Mouse (Mus musculus) intestine, postnatal 0 days (tissue): Measurements from ENCODE around the gene Zfp91. TPM values are rescaled to one million over a fixed set of nuclear protein-coding genes. Genes with fewer than 3 reads are reported as not detected.

ENCODE experiments used
- ATAC-seq: fragments of 200-750 bp; cut with Nextera tagmentation; 2 replicates; pipeline ENCODE4 v1.8.0; 2017; ENCODE audit warnings: mild to moderate bottlenecking, moderate TSS enrichment, moderate library complexity
- H3K27ac ChIP-seq: fragments of 300-500 bp; sonication (generic); 2 replicates; pipeline ENCODE4 v1.5.1; 2014; ENCODE audit warnings: mild to moderate bottlenecking, low read depth, low read length, moderate library complexity
- H3K27me3 ChIP-seq: fragments of 300-500 bp; sonication (generic); replicated peaks from 2 replicates; pipeline ENCODE4 v1.6.1; 2014; ENCODE audit warnings: low read length, mixed read lengths; ENCODE audit not compliant: control insufficient read depth, insufficient read depth
- H3K36me3 ChIP-seq: fragments of 300-500 bp; sonication (generic); 2 replicates; pipeline ENCODE4 v1.6.1; 2014; ENCODE audit warnings: mild to moderate bottlenecking, moderate library complexity; ENCODE audit not compliant: control insufficient read depth, insufficient read depth
- H3K4me1 ChIP-seq: fragments of 300-500 bp; sonication (generic); replicated peaks from 2 replicates; pipeline ENCODE4 v1.6.1; 2014; ENCODE audit warnings: antibody characterized with exemption, low read length, mixed read lengths; ENCODE audit not compliant: control insufficient read depth, insufficient read depth
- H3K4me2 ChIP-seq: fragments of 300-500 bp; sonication (generic); replicated peaks from 2 replicates; pipeline ENCODE4 v1.6.1; 2014; ENCODE audit warnings: low read depth, mild to moderate bottlenecking, moderate library complexity
- H3K4me3 ChIP-seq: fragments of 300-500 bp; sonication (generic); 2 replicates; pipeline ENCODE4 v1.5.1; 2014; ENCODE audit warnings: low read depth, low read length
- H3K9ac ChIP-seq: fragments of 300-500 bp; sonication (generic); 2 replicates; pipeline ENCODE4 v1.6.1; 2014; ENCODE audit warnings: mild to moderate bottlenecking, low read depth, low read length
- H3K9me3 ChIP-seq: fragments of 300-500 bp; sonication (generic); 2 replicates; pipeline ENCODE4 v1.6.1; 2016; ENCODE audit warnings: mixed run types; ENCODE audit not compliant: control insufficient read depth
- CTCF ChIP-seq: sonication (generic); IDR thresholded peaks from 2 replicates; pipeline ENCODE4 v1.5.1; 2016; ENCODE audit warnings: low read depth, mild to moderate bottlenecking, control low read depth, antibody characterized with exemption, moderate library complexity
- WGBS: fragments of 180-500 bp; shearing (Covaris S2); extraction: QIAGEN DNeasy Blood & Tissue Kit; methylation state at CpG from one replicate; pipeline ENCODE4 v1.1.7; 2014; 5-methylcytosine and 5-hydroxymethylcytosine counted together
- polyA plus RNA-seq: library from polyadenylated mRNA; unstranded; fragments of >200 nt; fragmentation: Nextera tagmentation; extraction: Ambion mirVana; gene quantifications from 2 replicates; pipeline ENCODE4 v1.2.1, GENCODE M21; 2015

Zfp91 gene
- 13.6 and 15.1 TPM in 2 replicates for polyA plus RNA-seq

DNA sequence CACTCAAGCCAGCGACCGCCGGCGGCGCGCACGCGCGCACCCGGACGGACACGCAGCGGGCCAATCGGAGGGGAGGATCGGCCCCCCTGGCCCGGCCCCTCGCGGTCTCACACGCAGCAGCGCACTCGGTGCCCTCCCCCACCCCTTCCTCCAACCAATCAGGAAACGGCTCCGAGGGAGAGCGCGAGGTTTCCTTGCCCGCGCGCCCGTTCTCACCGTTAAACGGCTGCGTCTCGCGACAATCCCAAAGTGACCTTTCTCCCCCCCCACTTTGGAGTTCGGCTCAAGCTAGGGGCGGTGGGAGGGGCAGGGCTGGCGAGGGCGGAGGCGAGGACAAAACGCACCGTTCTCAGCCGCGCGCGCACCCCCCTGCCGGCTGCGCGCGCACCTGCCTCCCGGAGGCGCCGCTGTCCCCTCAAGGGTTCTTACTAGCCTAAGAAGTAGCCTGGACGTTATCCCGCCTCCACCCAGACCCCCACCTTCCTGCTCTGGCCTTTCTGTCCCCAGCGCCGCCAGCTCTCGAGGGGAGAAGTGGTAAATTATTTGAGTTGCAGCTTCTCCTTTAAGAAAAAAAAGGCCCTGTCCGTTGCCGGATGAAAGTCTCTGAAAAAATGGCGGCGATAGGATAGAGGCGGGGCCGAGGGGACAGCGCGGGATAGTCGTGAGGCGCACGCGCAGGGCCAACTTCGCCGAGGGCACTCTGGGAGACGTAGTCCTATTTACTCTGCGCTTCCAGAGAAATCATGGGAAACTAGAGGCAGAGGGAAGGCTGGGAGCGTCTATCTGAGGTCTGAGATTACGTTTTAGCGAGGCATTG lies at the start of gene Zfp91, which contains the start of gene Lpxn:
Gene Zfp91 (minus strand): TSS at position 616 of the 817 bp plus-strand sequence.
Gene Lpxn (plus strand): TSS at position 683 of the 817 bp plus-strand sequence.
- Histone ChIP-seq H3K4me3 (peak within 1 kb of the TSS; percentile 99), H3K36me3 (no peaks in the 10 kb centered on the region), H3K27me3 (no peaks in the 10 kb centered on the region), H3K4me1 (no peaks in the 10 kb centered on the region; the same call in 1 of the 2 replicates), H3K4me2 (peak within 1 kb of the TSS; percentile 71), H3K9ac (peak within 1 kb of the TSS; percentile 100), H3K27ac (peak within 1 kb of the TSS; percentile 100), H3K9me3 (no peaks in the 10 kb centered on the region)
- peak; percentile 94 for ATAC-seq
- WGBS, result under 1% methylated on average over 64 of the region's 76 CpGs
- TF ChIP-seq CTCF, result no peak; the same call in 1 of the 2 replicates

DNA sequence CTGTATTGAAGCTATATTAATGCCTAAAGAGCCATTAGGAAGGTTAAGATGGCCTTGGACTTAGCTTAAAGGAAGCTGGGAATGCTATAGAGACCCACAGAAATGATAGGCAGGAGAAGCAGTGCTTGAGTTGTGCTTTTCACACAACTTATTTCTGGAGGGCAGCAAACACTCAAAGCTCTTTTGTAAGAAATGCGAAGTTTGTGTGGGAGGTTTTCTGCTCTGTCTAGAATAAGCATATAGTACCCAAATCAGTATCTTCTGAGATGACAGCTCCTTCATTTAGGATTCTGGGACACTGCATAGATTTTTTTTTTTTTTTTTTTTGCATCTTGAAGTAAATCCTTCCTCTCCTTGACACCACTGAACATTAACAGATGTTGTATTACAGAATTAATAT lies 42.6 kb upstream of the Zfp91 start:
- H3K4me1 ChIP-seq, result no peaks in the 10 kb centered on the region
- H3K4me2 ChIP-seq, result no peak overlapping the region
- no peak for ATAC-seq
- no peaks in the 10 kb centered on the region for H3K36me3 ChIP-seq
- no peak overlapping the region for H3K27ac ChIP-seq
- WGBS, result 85% methylated on average over 1 of the region's 1 CpGs
- H3K27me3 ChIP-seq, result no peaks in the 10 kb centered on the region
- H3K9ac ChIP-seq, result no peak overlapping the region
- TF ChIP-seq CTCF, result no peak
- H3K4me3 ChIP-seq, result no peak overlapping the region
- H3K9me3 ChIP-seq, result no peaks in the 10 kb centered on the region

DNA sequence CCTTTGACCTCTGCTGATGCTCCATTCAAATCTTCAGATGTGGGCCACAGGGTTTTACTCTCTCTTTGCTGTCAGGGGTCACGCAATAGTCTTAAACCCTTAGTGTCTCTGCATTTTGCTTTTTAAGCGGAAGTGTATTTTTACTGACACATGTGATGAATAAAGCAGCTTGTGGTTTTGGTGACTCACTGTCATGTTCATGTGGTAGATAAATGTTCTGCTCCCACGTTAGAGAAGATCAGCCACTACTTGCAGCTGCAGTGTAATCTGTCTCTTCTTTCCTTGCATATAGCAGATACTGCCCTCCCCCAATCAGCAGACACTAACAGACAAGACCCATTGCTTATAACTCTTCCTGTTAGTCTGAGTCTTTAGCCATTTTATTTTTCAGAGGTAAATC lies 37.7 kb upstream of the Zfp91 start:
- Histone ChIP-seq H3K4me1 (no peaks in the 10 kb centered on the region), H3K9ac (no peak overlapping the region), H3K36me3 (no peaks in the 10 kb centered on the region), H3K27me3 (no peaks in the 10 kb centered on the region), H3K4me3 (no peak overlapping the region), H3K4me2 (no peak overlapping the region), H3K27ac (no peak overlapping the region), H3K9me3 (no peaks in the 10 kb centered on the region)
- 70% methylated on average over 3 of the region's 3 CpGs for WGBS
- no peak for ATAC-seq
- TF ChIP-seq CTCF, result no peak

DNA sequence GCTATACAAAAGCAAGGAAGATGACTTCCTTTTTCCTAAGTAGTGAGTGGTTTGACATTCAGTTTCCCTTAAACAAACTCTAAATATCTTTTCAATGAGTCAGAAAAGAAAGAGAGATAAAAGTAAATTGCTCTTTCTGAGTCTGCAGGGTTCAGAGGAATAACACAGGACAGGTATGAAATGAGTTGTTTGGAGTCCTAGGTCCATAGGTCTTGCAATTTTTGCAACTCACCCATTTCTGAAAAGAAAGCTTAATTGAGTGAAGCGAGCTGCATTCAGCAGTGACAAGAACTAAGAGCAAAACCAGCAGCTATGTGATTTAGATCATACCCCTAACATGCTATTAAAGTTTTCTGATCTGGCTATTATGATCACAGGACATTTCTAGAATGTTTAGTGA lies 35.6 kb upstream of the Zfp91 start:
- H3K4me1 ChIP-seq, result no peaks in the 10 kb centered on the region
- no peak overlapping the region for H3K27ac ChIP-seq
- no peaks in the 10 kb centered on the region for H3K9me3 ChIP-seq
- ATAC-seq, result no peak
- no peak overlapping the region for H3K4me2 ChIP-seq
- 29% methylated on average over 1 of the region's 1 CpGs for WGBS
- no peak overlapping the region for H3K4me3 ChIP-seq
- H3K27me3 ChIP-seq, result no peaks in the 10 kb centered on the region
- TF ChIP-seq CTCF, result no peak
- no peaks in the 10 kb centered on the region for H3K36me3 ChIP-seq
- H3K9ac ChIP-seq, result no peak overlapping the region

DNA sequence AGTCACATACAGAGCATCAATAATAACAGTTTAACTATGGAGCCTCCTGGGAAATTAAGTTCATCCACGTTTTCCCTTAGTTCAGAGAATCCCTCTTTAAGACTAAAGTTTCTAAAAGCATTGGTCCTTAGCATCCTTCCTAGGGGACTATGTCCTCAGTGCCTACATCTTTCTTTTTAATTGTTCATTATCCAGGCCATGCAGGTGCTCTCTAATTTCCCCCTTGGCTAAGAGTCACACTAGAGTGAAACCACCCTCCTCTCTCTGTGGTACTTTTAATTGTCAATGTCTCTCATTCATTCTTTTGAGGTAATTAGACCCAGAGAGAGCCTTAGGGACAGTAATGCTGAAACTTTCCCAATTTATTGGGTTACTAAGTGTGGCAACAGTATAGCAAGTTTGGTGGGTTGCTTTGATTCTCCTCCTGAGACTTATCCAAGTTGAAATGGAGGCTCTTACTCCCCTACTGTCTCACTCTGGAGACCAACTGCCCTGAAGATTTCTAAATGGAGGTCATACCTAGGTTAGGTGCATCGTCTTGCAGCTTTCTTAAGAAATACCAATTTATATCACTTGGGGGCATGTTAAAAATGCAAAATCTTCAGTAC lies 35.0 kb upstream of the Zfp91 start:
- no peak for TF ChIP-seq CTCF
- 75% methylated on average over 2 of the region's 2 CpGs for WGBS
- Histone ChIP-seq H3K4me1 (no peaks in the 10 kb centered on the region), H3K9ac (no peak overlapping the region), H3K4me3 (no peak overlapping the region), H3K4me2 (no peak overlapping the region), H3K27me3 (no peaks in the 10 kb centered on the region), H3K36me3 (no peaks in the 10 kb centered on the region), H3K27ac (no peak overlapping the region), H3K9me3 (no peaks in the 10 kb centered on the region)
- ATAC-seq, result no peak

DNA sequence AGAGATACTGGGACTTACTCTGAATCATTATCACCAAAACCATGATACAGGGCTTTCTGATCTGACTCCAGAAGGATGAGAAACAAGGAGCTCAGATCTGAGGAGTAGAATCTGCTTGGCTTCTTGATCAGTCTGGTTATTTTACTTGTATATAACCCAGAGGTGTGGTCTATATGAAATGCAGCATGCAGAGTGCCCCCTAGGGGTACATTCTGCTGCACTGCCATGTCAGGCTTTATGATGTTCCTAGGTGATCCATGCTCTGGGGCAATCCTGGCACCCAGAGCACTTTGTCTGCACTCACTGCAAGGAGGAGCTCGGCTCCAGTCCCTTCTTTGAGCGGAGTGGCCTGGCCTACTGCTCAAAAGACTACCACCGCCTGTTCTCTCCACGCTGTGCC lies 28.6 kb upstream of the Zfp91 start:
- H3K4me2 ChIP-seq, result no peak overlapping the region
- TF ChIP-seq CTCF, result peak; percentile 44
- no peaks in the 10 kb centered on the region for H3K4me1 ChIP-seq
- H3K27me3 ChIP-seq, result no peaks in the 10 kb centered on the region
- H3K4me3 ChIP-seq, result no peak overlapping the region
- no peak overlapping the region for H3K27ac ChIP-seq
- ATAC-seq, result no peak
- H3K36me3 ChIP-seq, result no peaks in the 10 kb centered on the region
- no peak overlapping the region for H3K9ac ChIP-seq
- WGBS, result 76% methylated on average over 4 of the region's 4 CpGs
- no peaks in the 10 kb centered on the region for H3K9me3 ChIP-seq
